Mouse (Mus musculus) liver, adult 2 months (tissue): ENCODE data around the gene 9130409I23Rik. TPM values are rescaled to one million over a fixed set of nuclear protein-coding genes. Genes with fewer than 3 reads are reported as not detected.

Experiments
- DNase-seq: peaks from one replicate; pipeline ENCODE4 v3.0.0-alpha.2; 2011; ENCODE audit warnings: low read depth, low spot score; ENCODE audit errors: extremely low read depth
- H3K27ac ChIP-seq: fragments of 200-500 bp; replicated peaks from 2 replicates; pipeline ENCODE4 v1.5.1; 2012; ENCODE audit warnings: low read depth, mild to moderate bottlenecking, control low read depth, inconsistent platforms, low read length; ENCODE audit not compliant: insufficient read depth
- H3K27me3 ChIP-seq: fragments of 200-500 bp; 2 replicates; pipeline ENCODE4 v1.6.1; 2012; ENCODE audit warnings: mild to moderate bottlenecking, moderate library complexity, low read length, inconsistent platforms; ENCODE audit not compliant: control insufficient read depth, insufficient read depth
- H3K36me3 ChIP-seq: fragments of 200-500 bp; 2 replicates; pipeline ENCODE4 v1.6.1; 2012; ENCODE audit warnings: low read length, inconsistent platforms; ENCODE audit not compliant: control insufficient read depth, insufficient read depth
- H3K4me1 ChIP-seq: fragments of 200-500 bp; 2 replicates; pipeline ENCODE4 v1.6.1; 2011; ENCODE audit warnings: low read length; ENCODE audit not compliant: control insufficient read depth, insufficient read depth
- H3K4me3 ChIP-seq: fragments of 200-500 bp; 2 replicates; pipeline ENCODE4 v1.5.1; 2011; ENCODE audit warnings: low read depth, mild to moderate bottlenecking, control low read depth, low read length, moderate library complexity; ENCODE audit not compliant: insufficient read depth
- H3K79me2 ChIP-seq: fragments of 200-500 bp; 2 replicates; pipeline ENCODE4 v1.6.1; 2012; ENCODE audit warnings: inconsistent platforms, mild to moderate bottlenecking, low read length, moderate library complexity; ENCODE audit not compliant: control insufficient read depth, insufficient read depth
- H3K9ac ChIP-seq: fragments of 200-500 bp; 2 replicates; pipeline ENCODE4 v1.6.1; 2012; ENCODE audit warnings: low read depth, mild to moderate bottlenecking, control low read depth, inconsistent platforms, low read length
- CTCF ChIP-seq: fragments of 200-500 bp; IDR thresholded peaks from 2 replicates; pipeline ENCODE4 v1.5.1; 2011; ENCODE audit warnings: low read depth, low read length, control low read depth
- POLR2A ChIP-seq: fragments of 200-500 bp; IDR thresholded peaks from 2 replicates; pipeline ENCODE4 v1.6.1; 2011; ENCODE audit warnings: low read length, control low read depth; ENCODE audit not compliant: insufficient read depth; ENCODE audit errors: extremely low read depth
- WGBS: fragments of 180-500 bp; shearing (Covaris S2); methylation state at CpG from one replicate; pipeline ENCODE4 v1.1.7; 2018; 5-methylcytosine and 5-hydroxymethylcytosine counted together
- polyA plus RNA-seq: library from polyadenylated mRNA; depleted of rRNA; stranded (reverse); fragments of >200 nt; gene quantifications from 2 replicates; pipeline ENCODE4 v1.2.3, GENCODE M21; 2012; rRNA removed
- total RNA-seq: library from RNA; depleted of rRNA; stranded (reverse); fragments of >200 nt; gene quantifications from 2 replicates; pipeline ENCODE4 v1.2.3, GENCODE M21; 2014; rRNA removed

Gene 9130409I23Rik
- total RNA-seq (11.2 and 23.4 TPM in 2 replicates), polyA plus RNA-seq (3.8 and 4.2 TPM in 2 replicates)

- DNase-seq, result no peak
- Histone ChIP-seq H3K9ac (no peak within 1 kb of the TSS), H3K27me3 (no peaks in the 10 kb centered on the region), H3K4me3 (no peak within 1 kb of the TSS), H3K4me1 (peaks cover 7% of the 10 kb centered on the region), H3K79me2 (no peaks in the 10 kb centered on the region), H3K36me3 (no peaks in the 10 kb centered on the region), H3K27ac (no peak within 1 kb of the TSS)
- WGBS, result 84% methylated on average over 6 of the region's 6 CpGs
- TF ChIP-seq POLR2A (no peak), CTCF (no peak)
These were observed at the start of gene 9130409I23Rik for GRCm38 (mm10) chr1:181050937-181051336. TSS of gene 9130409I23Rik (plus strand) at chr1:181051237.

GRCm38 (mm10) chr1:181001621-181002020 is 49.4 kb upstream of the 9130409I23Rik start:
- no peak for DNase-seq
- peaks cover 30% of the 10 kb centered on the region for H3K4me1 ChIP-seq
- no peak overlapping the region for H3K4me3 ChIP-seq
- no peak overlapping the region for H3K9ac ChIP-seq
- no peak overlapping the region for H3K27ac ChIP-seq
- TF ChIP-seq CTCF, result no peak
- no peak for TF ChIP-seq POLR2A
- peaks cover 7% of the 10 kb centered on the region; the same call in 1 of the 2 replicates for H3K79me2 ChIP-seq
- WGBS, result 92% methylated on average over 3 of the region's 3 CpGs
- H3K27me3 ChIP-seq, result no peaks in the 10 kb centered on the region
- peaks cover 23% of the 10 kb centered on the region for H3K36me3 ChIP-seq

- 96% methylated on average over 2 of the region's 2 CpGs for WGBS
- TF ChIP-seq POLR2A (no peak), CTCF (no peak)
- peaks cover 11% of the 10 kb centered on the region; the same call in 1 of the 2 replicates for H3K36me3 ChIP-seq
These were observed 47.2 kb upstream of the 9130409I23Rik start for GRCm38 (mm10) chr1:181003790-181004189.

GRCm38 (mm10) chr1:181005331-181005730 is 45.7 kb upstream of the 9130409I23Rik start:
- peaks cover 15% of the 10 kb centered on the region; the same call in 1 of the 2 replicates for H3K79me2 ChIP-seq
- no peak overlapping the region for H3K4me3 ChIP-seq
- H3K36me3 ChIP-seq, result no peaks in the 10 kb centered on the region
- peak; percentile 99 for DNase-seq
- H3K27ac ChIP-seq, result peak overlapping the region; percentile 94
- H3K27me3 ChIP-seq, result no peaks in the 10 kb centered on the region
- peaks cover 50% of the 10 kb centered on the region for H3K4me1 ChIP-seq
- 20% methylated on average over 8 of the region's 8 CpGs for WGBS
- H3K9ac ChIP-seq, result peak overlapping the region; percentile 62
- no peak for TF ChIP-seq CTCF
- TF ChIP-seq POLR2A, result no peak

More at GRCm38 (mm10) chr1:181003790-181004189, 47.2 kb upstream of the 9130409I23Rik start:
- no peak overlapping the region; the same call in 1 of the 2 replicates for H3K27ac ChIP-seq
- H3K79me2 ChIP-seq, result peaks cover 12% of the 10 kb centered on the region; the same call in 1 of the 2 replicates
- H3K27me3 ChIP-seq, result no peaks in the 10 kb centered on the region
- no peak overlapping the region for H3K9ac ChIP-seq
- no peak for DNase-seq
- H3K4me1 ChIP-seq, result peaks cover 41% of the 10 kb centered on the region
- H3K4me3 ChIP-seq, result no peak overlapping the region

GRCm38 (mm10) chr1:181007831-181008230 is 43.2 kb upstream of the 9130409I23Rik start:
- Histone ChIP-seq H3K4me1 (peaks cover 59% of the 10 kb centered on the region), H3K9ac (no peak overlapping the region), H3K27me3 (no peaks in the 10 kb centered on the region), H3K27ac (peak overlapping the region; percentile 37), H3K79me2 (peaks cover 15% of the 10 kb centered on the region; the same call in 1 of the 2 replicates), H3K36me3 (peaks cover 3% of the 10 kb centered on the region; the same call in 1 of the 2 replicates), H3K4me3 (no peak overlapping the region)
- 93% methylated on average over 6 of the region's 6 CpGs for WGBS
- DNase-seq, result no peak
- TF ChIP-seq CTCF (no peak), POLR2A (no peak)

- peaks cover 15% of the 10 kb centered on the region; the same call in 1 of the 2 replicates for H3K79me2 ChIP-seq
- 86% methylated on average over 2 of the region's 2 CpGs for WGBS
- TF ChIP-seq CTCF, result no peak
- no peak for TF ChIP-seq POLR2A
- no peak overlapping the region for H3K9ac ChIP-seq
- peaks cover 7% of the 10 kb centered on the region; the same call in 1 of the 2 replicates for H3K36me3 ChIP-seq
- H3K4me3 ChIP-seq, result no peak overlapping the region
- peaks cover 62% of the 10 kb centered on the region for H3K4me1 ChIP-seq
- DNase-seq, result peak; percentile 68
- no peaks in the 10 kb centered on the region for H3K27me3 ChIP-seq
- no peak overlapping the region for H3K27ac ChIP-seq
These were observed 42.8 kb upstream of the 9130409I23Rik start for GRCm38 (mm10) chr1:181008266-181008665.
